Mouse (Mus musculus): ENCODE measurements at regions not wholly inside any gene's neighbourhood (a gene's known extent, or its start where the extent isn't known, plus 50 kb on each side); places are given as distances from the start of the nearest gene placed in this dataset.
A peak's percentile ranks its signal among the peaks of the same experiment; 100 is the strongest.

GRCm38 (mm10) chr11:16559001-16559699 is 50.9 kb upstream of the Sec61g start:
- Histone ChIP-seq H3K4me1 (replicated peaks) (no peaks in the 10 kb centered on the region), H3K27me3 (no peaks in the 10 kb centered on the region), H3K4me3 (no peak overlapping the region), H3K9me3 (no peaks in the 10 kb centered on the region), H3K36me3 (no peaks in the 10 kb centered on the region), H3K9ac (no peak overlapping the region), H3K27ac (replicated peaks) (no peak overlapping the region), H3K4me2 (no peak overlapping the region)
- ATAC-seq (ENCODE audit: low FRiP score, low read depth), result no peak
- WGBS, result 64% methylated on average over 16 of the region's 16 CpGs

GRCm38 (mm10) chr11:16561727-16562126 is 53.4 kb upstream of the Sec61g start:
- H3K9me3 ChIP-seq, result no peaks in the 10 kb centered on the region
- H3K36me3 ChIP-seq, result no peaks in the 10 kb centered on the region
- H3K27me3 ChIP-seq, result no peaks in the 10 kb centered on the region
- no peak overlapping the region for H3K4me3 ChIP-seq
- no peak overlapping the region for H3K27ac ChIP-seq (replicated peaks)
- no peak overlapping the region for H3K4me2 ChIP-seq
- no peak overlapping the region for H3K9ac ChIP-seq
- H3K4me1 ChIP-seq (replicated peaks), result no peaks in the 10 kb centered on the region
- no peak for ATAC-seq (ENCODE audit: low FRiP score, low read depth)
- WGBS, result 89% methylated on average over 4 of the region's 4 CpGs

GRCm38 (mm10) chr11:16589085-16589680 is 80.9 kb upstream of the Sec61g start:
- no peak for ATAC-seq (ENCODE audit: low FRiP score, low read depth)
- peaks cover 11% of the 10 kb centered on the region for H3K4me1 ChIP-seq (replicated peaks)
- no peaks in the 10 kb centered on the region for H3K9me3 ChIP-seq
- no peak overlapping the region for H3K9ac ChIP-seq
- no peak overlapping the region for H3K4me2 ChIP-seq
- no peak overlapping the region for H3K27ac ChIP-seq (replicated peaks)
- no peak overlapping the region for H3K4me3 ChIP-seq
- 83% methylated on average over 4 of the region's 4 CpGs for WGBS
- H3K27me3 ChIP-seq, result no peaks in the 10 kb centered on the region
- no peaks in the 10 kb centered on the region for H3K36me3 ChIP-seq

GRCm38 (mm10) chr11:16590541-16590940 is 82.3 kb upstream of the Sec61g start:
- no peak overlapping the region for H3K4me3 ChIP-seq
- WGBS, result 28% methylated on average over 4 of the region's 4 CpGs
- no peak for ATAC-seq (ENCODE audit: low FRiP score, low read depth)
- H3K27me3 ChIP-seq, result no peaks in the 10 kb centered on the region
- no peaks in the 10 kb centered on the region for H3K9me3 ChIP-seq
- peaks cover 11% of the 10 kb centered on the region for H3K4me1 ChIP-seq (replicated peaks)
- no peak overlapping the region for H3K9ac ChIP-seq
- H3K36me3 ChIP-seq, result no peaks in the 10 kb centered on the region
- H3K4me2 ChIP-seq, result no peak overlapping the region
- no peak overlapping the region for H3K27ac ChIP-seq (replicated peaks)

- Histone ChIP-seq H3K4me2 (peak overlapping the region; percentile 35), H3K27ac (replicated peaks) (peak overlapping the region; percentile 67), H3K36me3 (no peaks in the 10 kb centered on the region), H3K4me3 (no peak overlapping the region), H3K4me1 (replicated peaks) (peaks cover 11% of the 10 kb centered on the region), H3K9ac (no peak overlapping the region), H3K27me3 (no peaks in the 10 kb centered on the region), H3K9me3 (no peaks in the 10 kb centered on the region)
- 2% methylated on average over 7 of the region's 7 CpGs for WGBS
- ATAC-seq (ENCODE audit: low FRiP score, low read depth), result peak; percentile 98
Measured at GRCm38 (mm10) chr11:16591471-16591921, 83.2 kb upstream of the Sec61g start.

- WGBS, result 25% methylated on average over 4 of the region's 4 CpGs
- H3K4me1 ChIP-seq (replicated peaks), result peaks cover 11% of the 10 kb centered on the region
- H3K4me3 ChIP-seq, result no peak overlapping the region
- peak overlapping the region; percentile 35 for H3K4me2 ChIP-seq
- no peak overlapping the region for H3K9ac ChIP-seq
- no peak for ATAC-seq (ENCODE audit: low FRiP score, low read depth)
- H3K36me3 ChIP-seq, result no peaks in the 10 kb centered on the region
- H3K9me3 ChIP-seq, result no peaks in the 10 kb centered on the region
- peak overlapping the region; percentile 67 for H3K27ac ChIP-seq (replicated peaks)
- H3K27me3 ChIP-seq, result no peaks in the 10 kb centered on the region
Measured at GRCm38 (mm10) chr11:16592006-16592405, 83.7 kb upstream of the Sec61g start.

- Histone ChIP-seq H3K4me2 (no peak overlapping the region), H3K36me3 (no peaks in the 10 kb centered on the region), H3K27ac (replicated peaks) (no peak overlapping the region), H3K9me3 (no peaks in the 10 kb centered on the region), H3K4me3 (no peak overlapping the region), H3K9ac (no peak overlapping the region), H3K27me3 (no peaks in the 10 kb centered on the region), H3K4me1 (replicated peaks) (peaks cover 11% of the 10 kb centered on the region)
- WGBS, result 85% methylated on average over 5 of the region's 5 CpGs
- no peak for ATAC-seq (ENCODE audit: low FRiP score, low read depth)
Measured at GRCm38 (mm10) chr11:16592766-16593165, 84.5 kb upstream of the Sec61g start.

GRCm38 (mm10) chr11:16594832-16595231 is 86.5 kb upstream of the Sec61g start:
- H3K27ac ChIP-seq (replicated peaks), result no peak overlapping the region
- no peak overlapping the region for H3K4me2 ChIP-seq
- 6% methylated on average over 1 of the region's 1 CpGs for WGBS
- no peaks in the 10 kb centered on the region for H3K9me3 ChIP-seq
- peaks cover 11% of the 10 kb centered on the region for H3K4me1 ChIP-seq (replicated peaks)
- H3K9ac ChIP-seq, result no peak overlapping the region
- no peak overlapping the region for H3K4me3 ChIP-seq
- H3K36me3 ChIP-seq, result no peaks in the 10 kb centered on the region
- no peaks in the 10 kb centered on the region for H3K27me3 ChIP-seq
- no peak for ATAC-seq (ENCODE audit: low FRiP score, low read depth)

GRCm38 (mm10) chr11:16597038-16597830 is 89.0 kb upstream of the Sec61g start:
- no peak for ATAC-seq (ENCODE audit: low FRiP score, low read depth)
- H3K9me3 ChIP-seq, result no peaks in the 10 kb centered on the region

GRCm38 (mm10) chr11:16602947-16603346 is 94.7 kb upstream of the Sec61g start:
- no peak overlapping the region for H3K9ac ChIP-seq
- no peak overlapping the region for H3K27ac ChIP-seq (replicated peaks)
- H3K27me3 ChIP-seq, result no peaks in the 10 kb centered on the region
- ATAC-seq (ENCODE audit: low FRiP score, low read depth), result no peak
- no peaks in the 10 kb centered on the region for H3K4me1 ChIP-seq (replicated peaks)
- H3K4me3 ChIP-seq, result no peak overlapping the region
- WGBS, result 76% methylated on average over 3 of the region's 3 CpGs
- H3K9me3 ChIP-seq, result no peaks in the 10 kb centered on the region
- no peaks in the 10 kb centered on the region for H3K36me3 ChIP-seq
- H3K4me2 ChIP-seq, result no peak overlapping the region

More at GRCm38 (mm10) chr11:16597038-16597830, 89.0 kb upstream of the Sec61g start:
- Histone ChIP-seq H3K36me3 (no peaks in the 10 kb centered on the region), H3K9ac (no peak overlapping the region), H3K4me1 (replicated peaks) (no peaks in the 10 kb centered on the region), H3K27me3 (no peaks in the 10 kb centered on the region), H3K27ac (replicated peaks) (no peak overlapping the region), H3K4me2 (no peak overlapping the region), H3K4me3 (no peak overlapping the region)
- WGBS, result 86% methylated on average over 6 of the region's 6 CpGs

- no peak overlapping the region for H3K9ac ChIP-seq
- H3K27ac ChIP-seq (replicated peaks), result no peak overlapping the region
- H3K4me2 ChIP-seq, result no peak overlapping the region
- no peaks in the 10 kb centered on the region for H3K4me1 ChIP-seq (replicated peaks)
- H3K4me3 ChIP-seq, result no peak overlapping the region
- no peaks in the 10 kb centered on the region for H3K27me3 ChIP-seq
- ATAC-seq (ENCODE audit: low FRiP score, low read depth), result no peak
- no peaks in the 10 kb centered on the region for H3K36me3 ChIP-seq
- WGBS, result 80% methylated on average over 7 of the region's 7 CpGs
- H3K9me3 ChIP-seq, result no peaks in the 10 kb centered on the region
Measured at GRCm38 (mm10) chr11:16606435-16607214, 98.3 kb upstream of the Sec61g start.

Measured in hindbrain, embryonic 15.5 days (tissue).